Mouse (Mus musculus): ENCODE results near the gene Shq1. TPM values are rescaled to one million over a fixed set of nuclear protein-coding genes. Genes with fewer than 3 reads are reported as not detected.

The Shq1 gene
- polyA plus RNA-seq, 1 experiment = 12.6 TPM

DNA sequence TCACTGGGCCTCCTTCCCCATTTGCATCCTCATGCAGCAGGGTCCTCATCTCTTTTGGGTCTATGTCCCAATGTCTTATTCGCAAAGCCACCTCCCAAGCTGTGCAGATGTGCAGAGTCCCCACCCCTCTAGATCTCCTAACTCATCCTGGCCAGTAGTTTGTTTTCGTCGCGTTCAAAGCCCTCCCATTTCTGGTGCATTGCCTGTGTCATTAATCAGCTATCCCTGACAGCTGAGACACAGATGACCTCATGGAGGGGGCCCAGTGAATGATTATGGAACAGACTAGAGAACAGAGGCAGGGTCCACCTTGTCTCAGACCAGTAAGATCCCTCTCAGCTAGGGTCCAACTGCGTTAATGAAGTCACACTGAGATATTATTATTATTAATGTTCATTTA, 39.9 kb upstream of the Shq1 start:
- Histone ChIP-seq H3ac (ENCODE audit: control insufficient read depth, insufficient read length, low read depth) (no peak overlapping the region), H3K36me3 (ENCODE audit: control insufficient read depth, insufficient read depth) (peaks cover 13% of the 10 kb centered on the region), H3K4me3 (ENCODE audit: insufficient read depth, poor library complexity, severe bottlenecking) (no peak overlapping the region), H3K79me3 (ENCODE audit: low read depth) (peaks cover 61% of the 10 kb centered on the region), H3K27me3 (ENCODE audit: control insufficient read depth, insufficient read depth, insufficient read length) (no peaks in the 10 kb centered on the region), H3K79me2 (ENCODE audit: control insufficient read depth, insufficient read depth) (peaks cover 89% of the 10 kb centered on the region)
- TF ChIP-seq FOSL1 (IDR thresholded peaks at IDR 0.05; ENCODE audit: insufficient read depth, low read length, poor library complexity, severe bottlenecking) (no peak), MYOG (IDR thresholded peaks at IDR 0.05; ENCODE audit: control insufficient read depth, extremely low read depth, insufficient read length) (no peak), CEBPB (IDR thresholded peaks at IDR 0.05; ENCODE audit: low read depth) (no peak), USF1 (IDR thresholded peaks at IDR 0.05; ENCODE audit: low read depth) (no peak), MAX (IDR thresholded peaks at IDR 0.05) (no peak), CTCF (IDR thresholded peaks at IDR 0.05; ENCODE audit: control insufficient read depth, insufficient read depth, insufficient read length) (no peak), MYOD1 (IDR thresholded peaks at IDR 0.05; ENCODE audit: control insufficient read depth, insufficient read length, low read depth) (no peak)

DNA sequence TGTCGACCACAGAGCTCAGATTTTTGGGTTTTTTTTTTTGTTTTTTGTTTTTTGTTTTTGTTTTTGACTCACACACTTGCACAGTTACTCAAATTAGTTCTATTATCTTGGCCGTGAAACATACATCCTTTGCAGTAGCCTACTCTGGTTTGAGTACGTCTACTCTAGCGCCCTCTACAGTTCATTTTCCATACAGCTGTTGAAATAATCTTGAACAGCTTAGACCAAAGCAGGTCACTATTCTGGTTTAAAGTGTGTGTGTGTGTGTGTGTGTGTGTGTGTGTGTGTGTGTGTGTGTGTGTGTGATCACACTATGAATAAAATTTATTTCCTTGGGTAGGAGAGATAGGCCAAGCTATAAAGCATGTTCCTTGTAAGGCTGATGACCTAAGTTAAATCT, 39.2 kb upstream of the Shq1 start:
- H3K36me3 ChIP-seq (ENCODE audit: control insufficient read depth, insufficient read depth) = peaks cover 13% of the 10 kb centered on the region
- no peak overlapping the region for H3ac ChIP-seq (ENCODE audit: control insufficient read depth, insufficient read length, low read depth)
- H3K79me2 ChIP-seq (ENCODE audit: control insufficient read depth, insufficient read depth) = peaks cover 94% of the 10 kb centered on the region
- H3K27me3 ChIP-seq (ENCODE audit: control insufficient read depth, insufficient read depth, insufficient read length) = no peaks in the 10 kb centered on the region
- peaks cover 68% of the 10 kb centered on the region for H3K79me3 ChIP-seq (ENCODE audit: low read depth)
- TF ChIP-seq CEBPB (IDR thresholded peaks at IDR 0.05; ENCODE audit: low read depth) (no peak), FOSL1 (IDR thresholded peaks at IDR 0.05; ENCODE audit: insufficient read depth, low read length, poor library complexity, severe bottlenecking) (no peak), MYOD1 (IDR thresholded peaks at IDR 0.05; ENCODE audit: control insufficient read depth, insufficient read length, low read depth) (no peak), USF1 (IDR thresholded peaks at IDR 0.05; ENCODE audit: low read depth) (no peak), MAX (IDR thresholded peaks at IDR 0.05) (no peak), MYOG (IDR thresholded peaks at IDR 0.05; ENCODE audit: control insufficient read depth, extremely low read depth, insufficient read length) (no peak), CTCF (IDR thresholded peaks at IDR 0.05; ENCODE audit: control insufficient read depth, insufficient read depth, insufficient read length) (no peak)
- H3K4me3 ChIP-seq (ENCODE audit: insufficient read depth, poor library complexity, severe bottlenecking) = no peak overlapping the region

DNA sequence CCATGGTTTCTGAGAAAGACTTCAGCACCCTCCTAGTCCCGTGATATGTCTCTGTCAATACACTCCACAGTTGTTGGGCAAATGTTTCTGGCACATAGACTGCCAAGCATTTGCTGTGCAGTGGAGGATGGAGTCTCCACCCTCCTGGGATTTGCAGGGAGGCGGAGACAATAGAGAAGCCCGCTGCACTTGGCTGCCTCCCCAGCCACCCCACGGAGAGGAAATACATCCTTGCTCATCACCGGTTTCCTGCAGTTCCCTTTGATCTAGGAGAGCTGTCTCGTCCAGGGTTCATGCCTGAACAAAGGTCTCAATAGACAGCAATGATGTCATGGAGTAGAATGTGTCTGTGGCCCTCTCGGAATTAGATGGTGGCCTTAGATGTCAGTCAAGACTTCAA, 38.5 kb upstream of the Shq1 start:
- Histone ChIP-seq H3K79me2 (ENCODE audit: control insufficient read depth, insufficient read depth) (peaks cover 95% of the 10 kb centered on the region), H3K27me3 (ENCODE audit: control insufficient read depth, insufficient read depth, insufficient read length) (no peaks in the 10 kb centered on the region), H3ac (ENCODE audit: control insufficient read depth, insufficient read length, low read depth) (no peak overlapping the region), H3K4me3 (ENCODE audit: insufficient read depth, poor library complexity, severe bottlenecking) (no peak overlapping the region), H3K36me3 (ENCODE audit: control insufficient read depth, insufficient read depth) (peaks cover 13% of the 10 kb centered on the region), H3K79me3 (ENCODE audit: low read depth) (peaks cover 68% of the 10 kb centered on the region)
- no peak for TF ChIP-seq MYOD1 (IDR thresholded peaks at IDR 0.05; ENCODE audit: control insufficient read depth, insufficient read length, low read depth)
- no peak for TF ChIP-seq FOSL1 (IDR thresholded peaks at IDR 0.05; ENCODE audit: insufficient read depth, low read length, poor library complexity, severe bottlenecking)
- TF ChIP-seq CEBPB (IDR thresholded peaks at IDR 0.05; ENCODE audit: low read depth) = no peak
- TF ChIP-seq MYOG (IDR thresholded peaks at IDR 0.05; ENCODE audit: control insufficient read depth, extremely low read depth, insufficient read length) = no peak
- TF ChIP-seq MAX (IDR thresholded peaks at IDR 0.05) = peak; percentile 20

DNA sequence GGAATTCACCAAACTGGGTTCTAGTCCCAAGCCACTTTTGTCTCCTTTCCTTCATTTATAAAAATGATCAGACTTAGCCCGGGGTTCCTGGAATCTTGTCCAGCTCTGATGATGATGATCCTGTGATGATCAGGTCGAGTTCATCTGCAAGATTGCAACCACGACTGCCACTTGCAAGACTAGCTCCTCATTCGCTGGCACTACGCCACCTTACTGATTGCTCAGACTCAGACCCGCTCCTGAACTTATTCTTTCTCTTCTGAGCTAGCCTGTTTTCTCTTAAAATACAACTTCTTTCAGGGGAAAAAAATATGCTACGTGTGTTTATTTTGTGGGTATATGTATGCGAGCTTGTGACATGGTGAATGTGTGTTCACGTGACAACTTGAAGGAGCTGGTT, 38.0 kb upstream of the Shq1 start:
- Histone ChIP-seq H3K79me2 (ENCODE audit: control insufficient read depth, insufficient read depth) (peaks cover 95% of the 10 kb centered on the region), H3K4me3 (ENCODE audit: insufficient read depth, poor library complexity, severe bottlenecking) (no peak overlapping the region), H3K27me3 (ENCODE audit: control insufficient read depth, insufficient read depth, insufficient read length) (no peaks in the 10 kb centered on the region), H3K36me3 (ENCODE audit: control insufficient read depth, insufficient read depth) (peaks cover 13% of the 10 kb centered on the region), H3K79me3 (ENCODE audit: low read depth) (peaks cover 65% of the 10 kb centered on the region), H3ac (ENCODE audit: control insufficient read depth, insufficient read length, low read depth) (no peak overlapping the region)
- TF ChIP-seq MYOD1 (IDR thresholded peaks at IDR 0.05; ENCODE audit: control insufficient read depth, insufficient read length, low read depth) = no peak
- TF ChIP-seq USF1 (IDR thresholded peaks at IDR 0.05; ENCODE audit: low read depth) = peak; percentile 15

DNA sequence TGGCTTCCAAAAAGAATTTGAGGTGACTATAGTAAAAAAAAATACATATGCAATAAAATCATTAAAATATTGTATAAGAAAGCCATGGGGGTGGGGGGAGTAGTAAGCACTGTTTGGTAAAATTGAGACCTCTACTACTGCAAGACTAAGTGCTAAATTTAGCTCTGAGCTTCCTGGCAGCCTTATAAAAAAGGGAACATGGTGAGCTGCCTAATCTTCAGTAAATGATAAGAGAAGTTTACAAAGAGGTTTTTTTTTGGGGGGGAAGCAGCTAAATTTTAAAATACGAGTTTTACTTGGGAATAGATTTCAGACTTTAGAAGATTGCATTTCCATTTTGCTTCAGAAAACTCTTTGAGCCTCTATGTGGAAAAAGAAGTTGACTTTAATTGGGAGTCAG, 37.3 kb upstream of the Shq1 start:
- Histone ChIP-seq H3K79me2 (ENCODE audit: control insufficient read depth, insufficient read depth) (peaks cover 88% of the 10 kb centered on the region), H3K27me3 (ENCODE audit: control insufficient read depth, insufficient read depth, insufficient read length) (no peaks in the 10 kb centered on the region), H3ac (ENCODE audit: control insufficient read depth, insufficient read length, low read depth) (no peak overlapping the region), H3K36me3 (ENCODE audit: control insufficient read depth, insufficient read depth) (peaks cover 13% of the 10 kb centered on the region), H3K4me3 (ENCODE audit: insufficient read depth, poor library complexity, severe bottlenecking) (no peak overlapping the region), H3K79me3 (ENCODE audit: low read depth) (peaks cover 59% of the 10 kb centered on the region)
- TF ChIP-seq MYOG (IDR thresholded peaks at IDR 0.05; ENCODE audit: control insufficient read depth, extremely low read depth, insufficient read length) = no peak
- no peak for TF ChIP-seq FOSL1 (IDR thresholded peaks at IDR 0.05; ENCODE audit: insufficient read depth, low read length, poor library complexity, severe bottlenecking)
- TF ChIP-seq MAX (IDR thresholded peaks at IDR 0.05) = no peak
- TF ChIP-seq CEBPB (IDR thresholded peaks at IDR 0.05; ENCODE audit: low read depth) = no peak
- TF ChIP-seq CTCF (IDR thresholded peaks at IDR 0.05; ENCODE audit: control insufficient read depth, insufficient read depth, insufficient read length) = no peak

DNA sequence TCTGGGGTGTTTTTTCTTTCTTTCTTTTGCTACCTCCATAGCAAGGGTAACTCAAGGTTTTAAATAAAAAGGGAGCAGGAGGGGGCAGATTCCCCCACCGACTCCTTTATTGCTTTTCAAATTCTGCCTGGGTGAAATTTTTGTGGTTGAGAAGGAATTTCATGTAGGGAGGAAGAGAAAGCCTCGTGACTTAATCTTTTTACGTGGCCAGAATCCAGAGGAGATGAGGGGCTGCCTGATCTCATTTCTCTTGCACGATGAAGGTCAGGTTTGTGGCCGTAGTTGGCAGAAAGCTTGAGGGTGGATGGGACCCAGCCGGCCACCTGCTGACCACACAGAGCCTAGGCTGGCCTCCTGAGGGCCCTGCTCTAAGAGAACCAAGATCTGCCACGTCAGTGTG, 36.6 kb upstream of the Shq1 start:
- H3K27me3 ChIP-seq (ENCODE audit: control insufficient read depth, insufficient read depth, insufficient read length) = no peaks in the 10 kb centered on the region
- peak; percentile 71 for TF ChIP-seq USF1 (IDR thresholded peaks at IDR 0.05; ENCODE audit: low read depth)
- TF ChIP-seq MAX (IDR thresholded peaks at IDR 0.05) = no peak
- no peak for TF ChIP-seq CEBPB (IDR thresholded peaks at IDR 0.05; ENCODE audit: low read depth)
- peak; percentile 49 for TF ChIP-seq MYOD1 (IDR thresholded peaks at IDR 0.05; ENCODE audit: control insufficient read depth, insufficient read length, low read depth)
- TF ChIP-seq MYOG (IDR thresholded peaks at IDR 0.05; ENCODE audit: control insufficient read depth, extremely low read depth, insufficient read length) = no peak
- no peak for TF ChIP-seq FOSL1 (IDR thresholded peaks at IDR 0.05; ENCODE audit: insufficient read depth, low read length, poor library complexity, severe bottlenecking)
- no peak overlapping the region for H3K4me3 ChIP-seq (ENCODE audit: insufficient read depth, poor library complexity, severe bottlenecking)
- H3K36me3 ChIP-seq (ENCODE audit: control insufficient read depth, insufficient read depth) = peaks cover 13% of the 10 kb centered on the region
- H3K79me2 ChIP-seq (ENCODE audit: control insufficient read depth, insufficient read depth) = peaks cover 81% of the 10 kb centered on the region
- H3K79me3 ChIP-seq (ENCODE audit: low read depth) = peaks cover 52% of the 10 kb centered on the region
- no peak overlapping the region for H3ac ChIP-seq (ENCODE audit: control insufficient read depth, insufficient read length, low read depth)

All from C2C12 (cell line).